Mouse (Mus musculus) heart, embryonic 14.5 days (tissue): ENCODE results near the gene Dop1a. TPM values are rescaled to one million over a fixed set of nuclear protein-coding genes. Genes with fewer than 3 reads are reported as not detected.
"Not testable (repeated sequence)": the region's sequence is repeated elsewhere in the genome, so short reads cannot be mapped to it uniquely, and the experiment has no call there.

Experiments used
- ATAC-seq: fragments of 200-750 bp; cut with Nextera tagmentation; 2 replicates; pipeline ENCODE4 v1.8.0; 2017; ENCODE audit warnings: low read depth, moderate TSS enrichment; ENCODE audit not compliant: insufficient number of reproducible peaks, insufficient read depth, low FRiP score
- H3K27ac ChIP-seq, 2 experiments: fragments of 200-500 bp in 1 of 2; fragments of 300-500 bp in 1 of 2; sonication (generic) in 1 of 2; replicated peaks in 1 of 2; 2 replicates each; pipeline ENCODE4 v1.5.1; 2012 to 2014; ENCODE audit warnings: low read depth in 2 of 2, low read length in 2 of 2, control low read depth in 1 of 2, mild to moderate bottlenecking in 1 of 2, mixed read lengths in 1 of 2; ENCODE audit not compliant: control insufficient read depth in 1 of 2, insufficient read depth in 1 of 2
- H3K27me3 ChIP-seq: fragments of 300-500 bp; sonication (generic); 2 replicates; pipeline ENCODE4 v1.6.1; 2014; ENCODE audit warnings: mild to moderate bottlenecking, low read length, control low read depth; ENCODE audit not compliant: control insufficient read depth, insufficient read depth
- H3K36me3 ChIP-seq: fragments of 300-500 bp; sonication (generic); 2 replicates; pipeline ENCODE4 v1.6.1; 2014; ENCODE audit warnings: mild to moderate bottlenecking, control low read depth, low read length, mixed read lengths; ENCODE audit not compliant: control insufficient read depth, insufficient read depth
- H3K4me1 ChIP-seq, 2 experiments: fragments of 200-500 bp in 1 of 2; fragments of 300-500 bp in 1 of 2; sonication (generic) in 1 of 2; 2 replicates each; pipeline ENCODE4 v1.6.1; 2012 to 2014; ENCODE audit warnings: low read length in 2 of 2, control low read depth in 1 of 2, mixed read lengths in 1 of 2; ENCODE audit not compliant: control insufficient read depth in 2 of 2, insufficient read depth in 2 of 2
- H3K4me2 ChIP-seq: fragments of 300-500 bp; sonication (generic); 2 replicates; pipeline ENCODE4 v1.6.1; 2014; ENCODE audit warnings: mild to moderate bottlenecking, low read length
- H3K4me3 ChIP-seq, 2 experiments: fragments of 200-500 bp in 1 of 2; fragments of 300-500 bp in 1 of 2; sonication (generic) in 1 of 2; 2 replicates each; pipeline ENCODE4 v1.5.1; 2012 to 2014; ENCODE audit warnings: low read length in 2 of 2, mild to moderate bottlenecking in 2 of 2, control low read depth in 1 of 2, low read depth in 1 of 2, moderate library complexity in 1 of 2; ENCODE audit not compliant: control insufficient read depth in 1 of 2, insufficient read depth in 1 of 2
- H3K9ac ChIP-seq: fragments of 300-500 bp; sonication (generic); 2 replicates; pipeline ENCODE4 v1.6.1; 2014; ENCODE audit warnings: mild to moderate bottlenecking, low read length
- H3K9me3 ChIP-seq: fragments of 300-500 bp; sonication (generic); 2 replicates; pipeline ENCODE4 v1.6.1; 2016; ENCODE audit warnings: low read length, control low read depth; ENCODE audit not compliant: control insufficient read depth
- WGBS: fragments of 180-500 bp; shearing (Covaris S2); extraction: QIAGEN DNeasy Blood & Tissue Kit; methylation state at CpG from one replicate; pipeline ENCODE4 v1.1.7; 2014; 5-methylcytosine and 5-hydroxymethylcytosine counted together
- polyA plus RNA-seq: library from polyadenylated mRNA; unstranded; fragments of >200 nt; fragmentation: Nextera tagmentation; extraction: Ambion mirVana; gene quantifications from 2 replicates; pipeline ENCODE4 v1.2.1, GENCODE M21; 2014

Dop1a gene
- polyA plus RNA-seq, 1 experiment from 2014 or later = 16.5 TPM

DNA sequence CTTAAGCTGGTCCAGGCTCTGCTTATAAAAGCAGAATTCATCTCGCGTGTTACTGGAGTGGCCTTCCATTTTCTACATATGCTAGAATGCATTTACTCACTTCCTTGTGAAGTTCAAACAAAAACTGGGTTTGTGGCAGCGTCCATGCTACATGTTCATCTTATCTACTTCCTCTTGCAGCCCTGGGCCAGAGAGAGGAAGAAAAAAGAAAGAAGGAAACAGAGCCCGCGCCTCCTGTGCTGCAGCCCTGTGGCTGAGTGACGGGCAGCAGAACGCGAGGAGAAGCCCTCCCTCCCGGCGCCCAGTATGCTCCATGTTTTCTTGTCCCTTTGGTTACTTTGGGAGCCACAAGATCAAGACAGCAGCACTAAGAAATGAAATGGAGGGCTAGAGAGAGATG, 112.7 kb downstream of the Dop1a start:
- H3K36me3 ChIP-seq = no peaks in the 10 kb centered on the region
- H3K27me3 ChIP-seq = no peaks in the 10 kb centered on the region
- H3K4me2 ChIP-seq = 0 out of 2 replicates have a peak overlapping the region, but pooled peaks have one; percentile 18
- H3K4me1 ChIP-seq = no peaks in the 10 kb centered on the region
- H3K9ac ChIP-seq = no peak overlapping the region
- H3K4me3 ChIP-seq = no peak overlapping the region
- H3K27ac ChIP-seq = peak overlapping the region; percentile 8 to 10; a peak in 1 of 4 replicates
- 71% methylated on average over 10 of the region's 10 CpGs for WGBS
- no peaks in the 10 kb centered on the region for H3K9me3 ChIP-seq
- ATAC-seq = no peak

DNA sequence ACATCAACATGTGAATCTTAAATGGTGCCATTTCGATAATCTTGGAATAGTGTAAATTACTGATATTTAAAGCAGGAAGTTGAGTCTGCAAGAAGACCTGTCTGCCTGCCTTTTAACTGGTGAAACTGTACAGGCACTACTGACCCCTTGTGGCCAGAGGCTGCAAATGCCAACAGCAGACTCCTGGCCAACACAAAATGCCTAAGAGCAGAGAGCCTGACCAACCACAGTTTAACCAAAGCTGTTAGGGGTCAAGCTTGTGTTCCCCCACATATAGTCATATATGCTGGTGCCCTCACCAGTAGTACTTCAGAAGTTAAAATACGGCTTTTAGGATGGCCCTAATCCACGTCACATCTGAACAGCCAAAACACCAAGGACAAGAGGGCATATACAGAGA, 116.8 kb downstream of the Dop1a start:
- no peaks in the 10 kb centered on the region for H3K27me3 ChIP-seq
- 0 out of 2 replicates have a peak, but pooled peaks cover 2% of the 10 kb centered on the region for H3K36me3 ChIP-seq
- no peak overlapping the region for H3K4me2 ChIP-seq
- 49% methylated on average over 3 of the region's 3 CpGs for WGBS
- H3K4me1 ChIP-seq = no peaks in the 10 kb centered on the region
- no peaks in the 10 kb centered on the region for H3K9me3 ChIP-seq
- H3K9ac ChIP-seq = no peak overlapping the region
- ATAC-seq = no peak
- no peak overlapping the region for H3K4me3 ChIP-seq
- H3K27ac ChIP-seq = no peak overlapping the region

DNA sequence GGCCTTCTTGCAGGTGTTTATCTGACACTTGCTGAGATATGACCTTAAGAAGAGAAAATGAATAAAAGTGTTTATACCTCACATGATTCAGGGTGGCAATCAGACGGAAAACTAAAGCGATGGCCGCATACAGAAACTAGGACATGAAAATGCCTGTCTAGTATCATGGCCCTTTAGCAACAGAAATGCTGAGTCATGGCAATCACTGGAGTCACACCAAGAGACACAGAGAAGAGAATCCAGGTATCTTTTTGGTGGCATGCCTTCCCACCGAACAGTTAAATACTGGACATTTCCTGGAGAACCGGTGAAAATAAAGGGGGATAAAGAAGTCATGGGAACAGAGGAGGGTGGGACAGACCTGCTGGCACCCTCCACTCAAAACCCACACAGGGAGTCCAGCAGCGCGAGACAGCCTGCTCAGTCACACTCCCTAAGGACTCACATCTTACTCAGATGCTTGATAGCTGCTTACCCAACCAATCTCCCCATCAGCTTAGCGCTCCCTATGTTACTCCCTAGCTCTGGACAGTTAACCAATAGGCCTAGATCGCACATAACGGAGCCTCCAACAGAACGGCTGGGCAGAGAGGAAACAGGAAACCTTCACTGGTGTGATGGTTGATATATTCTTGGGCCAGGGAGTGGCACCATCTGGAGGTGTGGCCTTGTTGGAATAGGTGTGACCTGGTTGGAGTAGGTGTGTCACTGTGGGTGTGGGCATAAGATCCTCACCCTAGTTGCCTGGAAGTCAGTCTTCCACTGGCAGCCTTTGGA, 120.3 kb downstream of the Dop1a start:
- H3K4me3 ChIP-seq = no peak overlapping the region
- ATAC-seq = no peak
- H3K4me2 ChIP-seq = no peak overlapping the region
- H3K9me3 ChIP-seq = no peaks in the 10 kb centered on the region
- H3K36me3 ChIP-seq = 0 out of 2 replicates have a peak, but pooled peaks cover 2% of the 10 kb centered on the region
- WGBS = 83% methylated on average over 11 of the region's 11 CpGs
- H3K27ac ChIP-seq = no peak overlapping the region
- H3K4me1 ChIP-seq = no peaks in the 10 kb centered on the region
- H3K27me3 ChIP-seq = no peaks in the 10 kb centered on the region
- no peak overlapping the region for H3K9ac ChIP-seq

DNA sequence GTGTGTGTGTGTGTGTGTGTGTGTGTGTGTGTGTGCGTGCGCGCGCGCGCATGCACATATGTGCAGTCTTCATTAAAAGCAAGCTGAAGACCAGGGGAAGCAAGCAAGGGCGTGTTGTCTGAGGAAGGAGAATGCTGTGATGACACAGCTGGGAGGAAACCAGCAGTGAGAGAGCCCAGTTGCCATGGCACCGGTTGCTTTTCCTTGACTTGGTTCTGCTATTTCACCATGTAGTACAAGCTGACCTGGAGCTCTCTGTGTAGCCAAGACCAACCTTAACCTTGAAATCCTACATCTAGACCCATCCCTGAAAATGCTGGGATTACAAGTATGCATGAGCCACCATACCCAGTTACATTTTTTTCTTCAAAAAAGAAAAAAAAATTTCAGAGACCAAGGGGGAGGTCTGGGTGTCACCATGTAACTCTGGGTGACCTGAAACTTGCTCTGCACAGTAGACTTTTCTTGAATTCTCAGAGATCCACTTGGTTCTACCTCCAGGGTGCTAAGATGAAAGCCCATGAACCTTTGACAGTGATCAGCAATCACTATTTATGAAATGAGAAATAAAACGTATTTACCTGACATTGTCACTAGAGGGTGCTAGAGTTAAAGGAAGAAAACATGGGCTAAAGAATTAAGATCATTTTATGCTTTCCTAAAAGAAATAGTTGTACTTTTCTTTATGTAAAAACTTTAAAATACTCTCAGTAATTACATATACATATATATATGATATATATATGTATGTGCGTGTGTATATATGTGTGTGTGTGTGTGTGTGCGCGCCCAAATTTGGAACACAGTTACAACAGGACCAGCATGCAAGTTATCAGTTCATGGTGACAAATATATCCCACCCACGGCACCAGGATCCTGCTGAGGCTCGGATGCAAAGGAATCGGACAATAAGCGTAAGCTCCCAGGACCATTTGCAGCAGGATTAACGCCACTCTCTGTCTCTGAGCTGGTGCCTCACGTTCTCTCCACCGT, 126.0 kb downstream of the Dop1a start:
- 58% methylated on average over 19 of the region's 19 CpGs for WGBS
- H3K36me3 ChIP-seq = 0 out of 2 replicates have a peak, but pooled peaks cover 5% of the 10 kb centered on the region
- H3K9ac ChIP-seq = no peak overlapping the region
- 0 out of 4 replicates have a peak overlapping the region, but pooled peaks of 1 of the 2 experiments have one; percentile 37 for H3K27ac ChIP-seq
- ATAC-seq = no peak
- H3K4me1 ChIP-seq = peaks cover 9 to 14% of the 10 kb centered on the region in 2 experiments
- H3K4me2 ChIP-seq = peak overlapping the region; percentile 44
- H3K9me3 ChIP-seq = no peaks in the 10 kb centered on the region
- H3K27me3 ChIP-seq = no peaks in the 10 kb centered on the region
- no peak overlapping the region for H3K4me3 ChIP-seq

DNA sequence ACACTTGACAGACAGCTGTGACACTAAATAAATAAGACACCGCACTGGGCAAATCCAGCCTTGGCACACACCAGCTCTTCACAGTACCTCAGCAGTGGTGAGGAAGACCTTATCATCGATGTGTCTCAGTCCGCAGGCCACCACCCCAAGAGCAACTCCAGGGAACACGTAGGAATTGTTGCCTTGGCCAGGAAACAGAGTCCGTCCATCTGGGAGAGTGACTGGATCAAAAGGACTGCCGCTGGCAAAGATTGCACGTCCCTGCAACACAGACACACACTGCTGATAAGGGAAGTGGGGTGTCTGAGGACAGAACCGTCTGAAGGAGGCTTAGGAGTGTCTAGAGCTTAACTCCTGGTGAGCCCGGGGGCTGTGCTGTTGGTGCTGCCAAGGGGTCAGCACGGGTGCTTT, 127.4 kb downstream of the Dop1a start:
- WGBS = 7% methylated on average over 10 of the region's 10 CpGs
- peak overlapping the region; percentile 35 to 37; a peak in 3 of 4 replicates for H3K27ac ChIP-seq
- peak overlapping the region; percentile 44 for H3K4me2 ChIP-seq

DNA sequence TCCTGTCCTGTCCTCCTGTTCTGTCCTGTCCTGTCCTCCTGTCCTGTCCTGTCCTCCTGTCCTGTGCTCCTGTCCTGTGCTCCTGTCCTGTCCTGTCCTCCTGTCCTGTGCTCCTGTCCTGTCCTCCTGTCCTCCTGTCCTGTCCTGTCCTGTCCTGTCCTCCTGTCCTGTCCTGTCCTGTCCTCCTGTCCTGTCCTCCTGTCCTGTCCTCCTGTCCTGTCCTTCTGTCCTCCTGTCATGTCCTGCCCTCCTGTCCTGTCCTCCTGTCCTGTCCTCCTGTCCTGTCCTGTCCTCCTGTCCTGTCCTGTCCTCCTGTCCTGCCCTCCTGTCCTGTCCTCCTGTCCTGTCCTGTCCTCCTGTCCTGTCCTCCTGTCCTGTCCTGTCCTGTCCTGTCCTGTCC, 130.0 kb downstream of the Dop1a start:
- not testable (repeated sequence) for H3K9ac ChIP-seq, H3K36me3 ChIP-seq, ATAC-seq, H3K27me3 ChIP-seq, H3K4me2 ChIP-seq, H3K27ac ChIP-seq, H3K4me3 ChIP-seq, H3K9me3 ChIP-seq
- peaks cover 15 to 33% of the 10 kb centered on the region in 2 experiments for H3K4me1 ChIP-seq

More for the DNA sequence above, 127.4 kb downstream of the Dop1a start:
- H3K9me3 ChIP-seq, H3K9ac ChIP-seq, H3K36me3 ChIP-seq, H3K27me3 ChIP-seq, H3K4me3 ChIP-seq: not testable (repeated sequence)
- peak; percentile 64 for ATAC-seq
- H3K4me1 ChIP-seq = peaks cover 10 to 20% of the 10 kb centered on the region in 2 experiments

DNA sequence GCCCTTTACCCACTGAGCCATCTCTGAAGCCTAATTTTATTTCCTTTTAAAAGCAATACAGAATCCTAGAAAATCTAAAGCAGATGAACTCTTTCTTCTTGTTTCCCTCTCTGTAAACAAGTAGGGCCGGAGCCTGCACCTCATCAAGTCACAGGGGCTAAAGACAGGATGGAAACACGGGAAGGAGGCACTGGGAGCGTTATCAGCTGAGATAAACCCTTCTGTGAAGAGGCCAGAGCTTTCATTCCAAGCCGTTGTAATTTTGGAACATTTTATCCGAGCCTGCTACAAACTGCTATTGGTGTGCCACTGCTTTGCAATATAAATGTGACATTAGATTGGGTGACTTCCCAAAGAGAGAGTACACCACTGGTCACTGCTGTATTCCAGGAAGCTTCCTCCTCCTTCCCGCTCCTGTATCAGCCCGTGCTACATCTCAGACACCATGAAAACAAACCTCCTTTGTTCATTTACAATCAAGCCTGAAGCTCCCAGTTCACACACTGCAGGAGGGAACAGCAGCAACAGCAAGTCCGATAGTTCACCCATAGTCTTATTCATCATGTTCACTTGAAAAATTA, 132.9 kb downstream of the Dop1a start:
- H3K27me3 ChIP-seq = no peaks in the 10 kb centered on the region
- H3K4me1 ChIP-seq = peaks cover 6 to 20% of the 10 kb centered on the region in 2 experiments; a peak in 2 of 4 replicates
- ATAC-seq = peak; percentile 75
- H3K27ac ChIP-seq = peak overlapping the region; percentile 76 to 77
- peak overlapping the region; percentile 39; the same call in 1 of the 2 replicates for H3K9ac ChIP-seq
- WGBS = 10% methylated on average over 8 of the region's 8 CpGs
- 0 out of 2 replicates have a peak, but pooled peaks cover 5% of the 10 kb centered on the region for H3K36me3 ChIP-seq
- peak overlapping the region; percentile 40 for H3K4me2 ChIP-seq
- H3K9me3 ChIP-seq = no peaks in the 10 kb centered on the region
- H3K4me3 ChIP-seq = no peak overlapping the region
